Comparison of ENCODE assay signal across 8 mouse cellular contexts in genomic region chr5:25006848-25007247, GRCm38 (mm10).
DNase-seq lines count a peak whose midpoint lies in the region; ATAC-seq and TF ChIP-seq lines count a peak whose summit lies in the region.

No protein-coding gene starts in this region.

- H3K9ac ChIP-seq in limb, embryonic 15.5 days, result no peak overlapping the region
- H3K9ac ChIP-seq in stomach, embryonic 14.5 days (replicated peaks; ENCODE audit: low read depth, low read length), result no peak overlapping the region

- DNase-seq in A20 (ENCODE audit: low read depth, low spot score), result peak; percentile 76
- DNase-seq in adrenal gland, postnatal 4 days (ENCODE audit: low spot score in 2 of 2), result peak; percentile 72 to 73
- DNase-seq in heart, embryonic 10.5 days (ENCODE audit: low spot score), result peak; percentile 93
- DNase-seq in kidney, adult 9 months, result peak; percentile 82
- peak; percentile 53 to 73 for DNase-seq in natural killer cell, adult 2 months (ENCODE audit: low spot score in 2 of 2)

- H3K4me2 ChIP-seq in limb, embryonic 15.5 days, result no peak overlapping the region
- H3K4me2 ChIP-seq in stomach, embryonic 14.5 days (replicated peaks; ENCODE audit: low read depth, low read length), result no peak overlapping the region

- H3K27me3 ChIP-seq in heart, embryonic 10.5 days (ENCODE audit: insufficient read depth, poor library complexity, severe bottlenecking), result no peaks in the 10 kb centered on the region
- H3K27me3 ChIP-seq in limb, embryonic 15.5 days, result no peaks in the 10 kb centered on the region
- H3K27me3 ChIP-seq in stomach, embryonic 14.5 days (ENCODE audit: control insufficient read depth, insufficient read depth, low read length), result no peaks in the 10 kb centered on the region

- H3K4me1 ChIP-seq in embryonic fibroblast, embryonic 13.5 days (ENCODE audit: control insufficient read depth, insufficient read depth, low read length), result peaks cover 13% of the 10 kb centered on the region
- peaks cover 77% of the 10 kb centered on the region for H3K4me1 ChIP-seq in heart, embryonic 10.5 days
- peaks cover 51% of the 10 kb centered on the region for H3K4me1 ChIP-seq in limb, embryonic 15.5 days
- peaks cover 6% of the 10 kb centered on the region; the same call in 1 of the 2 replicates for H3K4me1 ChIP-seq in stomach, embryonic 14.5 days (ENCODE audit: control insufficient read depth, insufficient read depth, low read length)

- TF ChIP-seq POLR2A in embryonic fibroblast, embryonic 13.5 days (IDR thresholded peaks at IDR 0.05; ENCODE audit: low read depth, low read length), result no peak

- peak; percentile 50 for ATAC-seq in limb, embryonic 15.5 days (ENCODE audit: insufficient number of reproducible peaks, low FRiP score, low TSS enrichment, low read depth)
- ATAC-seq in stomach, embryonic 14.5 days (ENCODE audit: insufficient number of reproducible peaks, insufficient read depth, low FRiP score, low read depth), result peak; percentile 53; the same call in 1 of the 2 replicates

- no peaks in the 10 kb centered on the region for H3K9me3 ChIP-seq in heart, embryonic 10.5 days
- H3K9me3 ChIP-seq in limb, embryonic 15.5 days, result no peaks in the 10 kb centered on the region
- H3K9me3 ChIP-seq in stomach, embryonic 14.5 days (ENCODE audit: control insufficient read depth, low read depth, low read length), result no peaks in the 10 kb centered on the region

- H3K27ac ChIP-seq in embryonic fibroblast, embryonic 13.5 days (ENCODE audit: insufficient read depth, low read length), result no peak overlapping the region
- peak overlapping the region; percentile 79 for H3K27ac ChIP-seq in heart, embryonic 10.5 days
- H3K27ac ChIP-seq in limb, embryonic 15.5 days, result no peak overlapping the region
- H3K27ac ChIP-seq in stomach, embryonic 14.5 days (ENCODE audit: low read length), result no peak overlapping the region

- 35% methylated on average over 8 of the region's 8 CpGs for WGBS in heart, embryonic 10.5 days
- WGBS in limb, embryonic 15.5 days, result 32% methylated on average over 8 of the region's 8 CpGs
- WGBS in stomach, embryonic 14.5 days, result 33% methylated on average over 8 of the region's 8 CpGs

- peak; percentile 94 for TF ChIP-seq CTCF in embryonic fibroblast, embryonic 13.5 days (IDR thresholded peaks at IDR 0.05; ENCODE audit: borderline replicate concordance, insufficient read depth, low read length)

- no peak overlapping the region for H3K4me3 ChIP-seq in embryonic fibroblast, embryonic 13.5 days (ENCODE audit: insufficient read depth, low read length)
- no peak overlapping the region for H3K4me3 ChIP-seq in heart, embryonic 10.5 days
- H3K4me3 ChIP-seq in limb, embryonic 15.5 days, result no peak overlapping the region
- H3K4me3 ChIP-seq in stomach, embryonic 14.5 days (ENCODE audit: low read depth, low read length), result no peak overlapping the region

- no peaks in the 10 kb centered on the region for H3K36me3 ChIP-seq in heart, embryonic 10.5 days
- H3K36me3 ChIP-seq in limb, embryonic 15.5 days, result no peaks in the 10 kb centered on the region
- no peaks in the 10 kb centered on the region for H3K36me3 ChIP-seq in stomach, embryonic 14.5 days (ENCODE audit: control insufficient read depth, insufficient read depth, low read length)
